Mouse (Mus musculus): ENCODE data around the gene Ier3. TPM values are rescaled to one million over a fixed set of nuclear protein-coding genes. Genes with fewer than 3 reads are reported as not detected.
"Not testable (repeated sequence)": the region's sequence is repeated elsewhere in the genome, so short reads cannot be mapped to it uniquely, and the experiment has no call there.

Gene Ier3
- polyA plus RNA-seq, 2 experiments from 2014 or later, result 0.60 TPM

- ATAC-seq, result no peak
Observed at GRCm38 (mm10) chr17:35836991-35837422, 15.5 kb downstream of the Ier3 start.

GRCm38 (mm10) chr17:35837487-35837886 lies 16.0 kb downstream of the Ier3 start:
- no peak for ATAC-seq

GRCm38 (mm10) chr17:35838122-35838544 lies 16.6 kb downstream of the Ier3 start, which contains the start of gene Tubb5:
Tubb5 (minus strand) TSS chr17:35838306.
- ATAC-seq, result peak; percentile 40

- ATAC-seq, result no peak
Observed at GRCm38 (mm10) chr17:35838570-35838969, 17.1 kb downstream of the Ier3 start.

- not testable (repeated sequence) for ATAC-seq
Observed at GRCm38 (mm10) chr17:35839002-35839401, 17.5 kb downstream of the Ier3 start.

- no peak for ATAC-seq
Observed at GRCm38 (mm10) chr17:35840561-35840960, 19.1 kb downstream of the Ier3 start.

- peak; percentile 82 for ATAC-seq
Observed at GRCm38 (mm10) chr17:35841076-35841950, 19.8 kb downstream of the Ier3 start, which contains the start of gene Mdc1. Mdc1 (plus strand) TSS chr17:35841515.

- no peak for ATAC-seq
Observed at GRCm38 (mm10) chr17:35842006-35842405, 20.5 kb downstream of the Ier3 start.

GRCm38 (mm10) chr17:35843514-35843913 lies 22.0 kb downstream of the Ier3 start:
- no peak for ATAC-seq

- ATAC-seq, result no peak
Observed at GRCm38 (mm10) chr17:35848112-35848511, 26.6 kb downstream of the Ier3 start.

- ATAC-seq, result no peak
Observed at GRCm38 (mm10) chr17:35850974-35851373, 29.5 kb downstream of the Ier3 start.

GRCm38 (mm10) chr17:35859371-35859770 lies 37.9 kb downstream of the Ier3 start:
- no peak for ATAC-seq

- no peak for ATAC-seq
Observed at GRCm38 (mm10) chr17:35859835-35860234, 38.4 kb downstream of the Ier3 start.

- no peak for ATAC-seq
Observed at GRCm38 (mm10) chr17:35860831-35861197, 39.3 kb downstream of the Ier3 start.

- ATAC-seq, result peak; percentile 91
Observed at GRCm38 (mm10) chr17:35861198-35861857, 39.8 kb downstream of the Ier3 start, which contains the start of gene Nrm. Nrm (plus strand) TSS chr17:35861318.

- ATAC-seq, result no peak
Observed at GRCm38 (mm10) chr17:35864832-35865353, 43.4 kb downstream of the Ier3 start.

- no peak for ATAC-seq
Observed at GRCm38 (mm10) chr17:35865481-35866280, 44.2 kb downstream of the Ier3 start, which contains the start of gene Ppp1r18. Ppp1r18 (plus strand) TSS chr17:35865593.

- ATAC-seq, result no peak
Observed at GRCm38 (mm10) chr17:35866281-35866831, 44.9 kb downstream of the Ier3 start.

- ATAC-seq, result no peak
Observed at GRCm38 (mm10) chr17:35866911-35867890, 45.7 kb downstream of the Ier3 start.

- peak; percentile 46 for ATAC-seq
Observed at GRCm38 (mm10) chr17:35868165-35868820, 46.8 kb downstream of the Ier3 start.

Measured in activated CD4-positive, CD25-positive, alpha-beta regulatory T cell, adult 4 months (primary cell).